Mouse (Mus musculus) olfactory bulb, adult 2 months (tissue): Measurements from ENCODE around the gene Fitm1.

ENCODE experiments used
- CTCF ChIP-seq: fragments of 200-500 bp; IDR thresholded peaks from 2 replicates; pipeline ENCODE4 v1.5.1; 2012; ENCODE audit warnings: low read depth, mild to moderate bottlenecking, low read length, moderate library complexity; ENCODE audit not compliant: insufficient read depth
- POLR2A ChIP-seq: fragments of 200-500 bp; IDR thresholded peaks from 2 replicates; pipeline ENCODE4 v1.6.1; 2012; ENCODE audit warnings: mild to moderate bottlenecking, low read depth, low read length, moderate library complexity; ENCODE audit not compliant: insufficient read depth

DNA sequence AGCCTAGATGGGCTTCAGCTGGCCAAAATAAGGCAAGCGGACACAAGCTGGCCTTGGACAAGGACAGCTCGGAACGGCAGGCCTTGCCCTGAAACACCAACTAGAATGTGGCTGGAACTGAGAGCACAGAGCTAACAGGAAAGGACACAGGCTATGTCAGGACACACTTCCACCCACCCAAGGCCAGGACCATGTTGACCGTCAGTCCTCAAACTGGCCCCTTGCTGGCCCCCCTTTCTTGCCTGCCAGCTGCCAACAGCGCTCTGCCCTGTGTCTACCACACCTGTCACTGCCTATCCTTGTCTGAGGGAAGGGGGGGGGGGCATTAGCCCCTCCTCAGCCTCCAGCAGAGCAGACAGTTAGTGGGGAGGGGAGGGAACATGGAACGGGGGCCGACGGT, at the start of gene Fitm1:
- no peak for TF ChIP-seq POLR2A
- TF ChIP-seq CTCF, result no peak
